Mouse (Mus musculus): Measurements from ENCODE around the gene Cdkl2. TPM values are rescaled to one million over a fixed set of nuclear protein-coding genes. Genes with fewer than 3 reads are reported as not detected.

Gene Cdkl2
- polyA plus RNA-seq, 1 experiment from 2014 or later, result 4.3 TPM

- 57% methylated on average over 1 of the region's 1 CpGs for WGBS
- H3K36me3 ChIP-seq (ENCODE audit: control insufficient read depth, insufficient read depth, low read length), result no peaks in the 10 kb centered on the region
- no peak overlapping the region for H3K4me3 ChIP-seq (ENCODE audit: low read depth, low read length)
- H3K4me1 ChIP-seq (ENCODE audit: control insufficient read depth, insufficient read depth, low read length), result peaks cover 25% of the 10 kb centered on the region
- no peaks in the 10 kb centered on the region for H3K27me3 ChIP-seq (replicated peaks; ENCODE audit: control insufficient read depth, insufficient read depth, low read length)
- no peak for ATAC-seq (ENCODE audit: low read depth)
- H3K4me2 ChIP-seq (ENCODE audit: low read depth, low read length), result no peak overlapping the region
- no peaks in the 10 kb centered on the region for H3K9me3 ChIP-seq (ENCODE audit: control insufficient read depth, low read length)
- no peak for DNase-seq (ENCODE audit: low spot score)
- no peak overlapping the region for H3K9ac ChIP-seq (ENCODE audit: low read depth, low read length)
- H3K27ac ChIP-seq (replicated peaks; ENCODE audit: low read depth, low read length), result no peak overlapping the region
Measured at GRCm38 (mm10) chr5:92079304-92079703, 35.6 kb upstream of the Cdkl2 start.

GRCm38 (mm10) chr5:92078751-92079150 lies 35.1 kb upstream of the Cdkl2 start:
- DNase-seq (ENCODE audit: low spot score), result no peak
- H3K36me3 ChIP-seq (ENCODE audit: control insufficient read depth, insufficient read depth, low read length), result no peaks in the 10 kb centered on the region
- ATAC-seq (ENCODE audit: low read depth), result no peak
- H3K27me3 ChIP-seq (replicated peaks; ENCODE audit: control insufficient read depth, insufficient read depth, low read length), result no peaks in the 10 kb centered on the region
- H3K4me1 ChIP-seq (ENCODE audit: control insufficient read depth, insufficient read depth, low read length), result peaks cover 25% of the 10 kb centered on the region
- H3K27ac ChIP-seq (replicated peaks; ENCODE audit: low read depth, low read length), result no peak overlapping the region
- no peak overlapping the region for H3K4me3 ChIP-seq (ENCODE audit: low read depth, low read length)
- no peak overlapping the region for H3K4me2 ChIP-seq (ENCODE audit: low read depth, low read length)
- no peaks in the 10 kb centered on the region for H3K9me3 ChIP-seq (ENCODE audit: control insufficient read depth, low read length)
- H3K9ac ChIP-seq (ENCODE audit: low read depth, low read length), result no peak overlapping the region

DNA sequence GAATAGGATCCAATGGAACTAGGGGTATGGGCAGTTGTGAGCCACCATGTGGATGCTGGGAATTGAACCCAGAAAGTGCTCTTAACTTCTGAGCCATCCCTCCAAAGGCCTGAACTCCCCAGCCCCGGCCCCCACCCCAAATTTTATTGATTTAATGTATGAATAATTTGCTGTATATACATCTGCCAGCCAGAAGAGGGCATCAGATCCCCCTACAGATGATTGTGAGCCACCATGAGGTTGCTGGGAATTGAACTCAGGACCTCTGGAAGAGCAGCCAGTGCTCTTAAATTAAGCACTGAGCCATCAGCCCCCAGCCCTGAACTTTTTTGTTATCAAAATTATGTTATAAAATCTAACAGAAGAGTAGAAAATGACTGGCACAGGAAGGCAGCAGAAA lies 32.6 kb upstream of the Cdkl2 start:
- DNase-seq (ENCODE audit: low spot score) (no peak), ATAC-seq (ENCODE audit: low read depth) (no peak)
- Histone ChIP-seq H3K9me3 (ENCODE audit: control insufficient read depth, low read length) (no peaks in the 10 kb centered on the region), H3K36me3 (ENCODE audit: control insufficient read depth, insufficient read depth, low read length) (peaks cover 12% of the 10 kb centered on the region; the same call in 1 of the 2 replicates), H3K4me1 (ENCODE audit: control insufficient read depth, insufficient read depth, low read length) (peaks cover 15% of the 10 kb centered on the region), H3K4me2 (ENCODE audit: low read depth, low read length) (no peak overlapping the region), H3K27ac (replicated peaks; ENCODE audit: low read depth, low read length) (no peak overlapping the region), H3K27me3 (replicated peaks; ENCODE audit: control insufficient read depth, insufficient read depth, low read length) (no peaks in the 10 kb centered on the region), H3K4me3 (ENCODE audit: low read depth, low read length) (no peak overlapping the region), H3K9ac (ENCODE audit: low read depth, low read length) (no peak overlapping the region)
- 88% methylated on average over 1 of the region's 1 CpGs for WGBS

GRCm38 (mm10) chr5:92074061-92074460 lies 30.4 kb upstream of the Cdkl2 start:
- ATAC-seq (ENCODE audit: low read depth) (no peak), DNase-seq (ENCODE audit: low spot score) (no peak)
- Histone ChIP-seq H3K9ac (ENCODE audit: low read depth, low read length) (no peak overlapping the region), H3K27me3 (replicated peaks; ENCODE audit: control insufficient read depth, insufficient read depth, low read length) (no peaks in the 10 kb centered on the region), H3K4me3 (ENCODE audit: low read depth, low read length) (no peak overlapping the region), H3K4me1 (ENCODE audit: control insufficient read depth, insufficient read depth, low read length) (peaks cover 1% of the 10 kb centered on the region; the same call in 1 of the 2 replicates), H3K4me2 (ENCODE audit: low read depth, low read length) (no peak overlapping the region), H3K36me3 (ENCODE audit: control insufficient read depth, insufficient read depth, low read length) (peaks cover 28% of the 10 kb centered on the region), H3K27ac (replicated peaks; ENCODE audit: low read depth, low read length) (no peak overlapping the region), H3K9me3 (ENCODE audit: control insufficient read depth, low read length) (no peaks in the 10 kb centered on the region)
- WGBS, result 91% methylated on average over 14 of the region's 14 CpGs

DNA sequence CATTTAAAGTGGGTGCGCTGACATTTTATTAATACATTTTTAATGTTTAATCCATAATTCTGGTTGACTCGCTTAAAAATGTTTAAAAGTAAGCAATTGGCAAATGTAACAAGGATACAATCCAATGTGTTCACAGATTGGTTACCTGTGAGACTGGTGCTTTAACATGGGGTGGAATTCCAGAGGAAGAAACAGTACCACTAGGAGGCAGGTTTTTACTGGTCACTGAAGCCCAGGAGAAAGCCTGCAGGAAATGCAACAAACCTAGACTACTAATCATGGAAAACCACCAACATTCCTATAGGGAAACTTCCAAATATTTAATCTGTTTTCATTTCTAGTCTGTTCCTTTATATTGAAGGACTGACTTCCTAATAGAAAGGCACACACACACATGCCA lies 19.5 kb upstream of the Cdkl2 start:
- WGBS, result 98% methylated on average over 2 of the region's 2 CpGs

DNA sequence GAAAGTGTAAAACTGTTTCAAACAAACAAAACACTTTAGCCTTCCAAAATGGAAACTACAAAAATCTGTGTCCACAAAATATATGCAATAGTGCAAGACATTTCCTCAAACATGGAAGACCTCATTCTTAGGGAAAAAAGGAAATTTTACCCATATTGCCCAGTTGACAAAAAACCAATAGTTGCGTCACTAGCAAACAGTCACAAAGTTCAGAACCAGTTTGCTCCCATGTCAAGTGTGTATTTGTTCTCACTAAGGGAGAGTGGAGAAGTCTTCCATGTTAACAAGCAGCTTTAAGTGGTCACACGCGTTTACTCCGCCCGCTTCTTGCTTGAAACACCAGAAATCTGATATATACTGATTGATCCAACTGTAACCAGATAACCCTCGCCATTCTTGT lies 9.2 kb upstream of the Cdkl2 start:
- no peaks in the 10 kb centered on the region for H3K27me3 ChIP-seq (replicated peaks; ENCODE audit: control insufficient read depth, insufficient read depth, low read length)
- DNase-seq (ENCODE audit: low spot score) (no peak), ATAC-seq (ENCODE audit: low read depth) (no peak)
- no peak overlapping the region for H3K27ac ChIP-seq (replicated peaks; ENCODE audit: low read depth, low read length)
- no peak overlapping the region for H3K4me3 ChIP-seq (ENCODE audit: low read depth, low read length)
- H3K9me3 ChIP-seq (ENCODE audit: control insufficient read depth, low read length), result no peaks in the 10 kb centered on the region
- no peaks in the 10 kb centered on the region for H3K4me1 ChIP-seq (ENCODE audit: control insufficient read depth, insufficient read depth, low read length)
- WGBS, result 87% methylated on average over 6 of the region's 6 CpGs
- peaks cover 67% of the 10 kb centered on the region for H3K36me3 ChIP-seq (ENCODE audit: control insufficient read depth, insufficient read depth, low read length)
- H3K4me2 ChIP-seq (ENCODE audit: low read depth, low read length), result no peak overlapping the region
- no peak overlapping the region for H3K9ac ChIP-seq (ENCODE audit: low read depth, low read length)

More for the DNA sequence above, 19.5 kb upstream of the Cdkl2 start:
- Histone ChIP-seq H3K27ac (replicated peaks; ENCODE audit: low read depth, low read length) (no peak overlapping the region), H3K27me3 (replicated peaks; ENCODE audit: control insufficient read depth, insufficient read depth, low read length) (no peaks in the 10 kb centered on the region), H3K4me1 (ENCODE audit: control insufficient read depth, insufficient read depth, low read length) (no peaks in the 10 kb centered on the region), H3K36me3 (ENCODE audit: control insufficient read depth, insufficient read depth, low read length) (peaks cover 89% of the 10 kb centered on the region), H3K9ac (ENCODE audit: low read depth, low read length) (no peak overlapping the region), H3K9me3 (ENCODE audit: control insufficient read depth, low read length) (no peaks in the 10 kb centered on the region), H3K4me2 (ENCODE audit: low read depth, low read length) (no peak overlapping the region), H3K4me3 (ENCODE audit: low read depth, low read length) (no peak overlapping the region)
- no peak for ATAC-seq (ENCODE audit: low read depth)
- DNase-seq (ENCODE audit: low spot score), result no peak

GRCm38 (mm10) chr5:92050419-92050818 lies 6.7 kb upstream of the Cdkl2 start:
- Histone ChIP-seq H3K4me1 (ENCODE audit: control insufficient read depth, insufficient read depth, low read length) (no peaks in the 10 kb centered on the region), H3K4me2 (ENCODE audit: low read depth, low read length) (no peak overlapping the region), H3K9ac (ENCODE audit: low read depth, low read length) (no peak overlapping the region), H3K36me3 (ENCODE audit: control insufficient read depth, insufficient read depth, low read length) (peaks cover 43% of the 10 kb centered on the region), H3K4me3 (ENCODE audit: low read depth, low read length) (no peak overlapping the region), H3K27ac (replicated peaks; ENCODE audit: low read depth, low read length) (no peak overlapping the region), H3K27me3 (replicated peaks; ENCODE audit: control insufficient read depth, insufficient read depth, low read length) (no peaks in the 10 kb centered on the region), H3K9me3 (ENCODE audit: control insufficient read depth, low read length) (no peaks in the 10 kb centered on the region)
- no peak for DNase-seq (ENCODE audit: low spot score)
- WGBS, result 82% methylated on average over 3 of the region's 3 CpGs
- ATAC-seq (ENCODE audit: low read depth), result no peak

DNA sequence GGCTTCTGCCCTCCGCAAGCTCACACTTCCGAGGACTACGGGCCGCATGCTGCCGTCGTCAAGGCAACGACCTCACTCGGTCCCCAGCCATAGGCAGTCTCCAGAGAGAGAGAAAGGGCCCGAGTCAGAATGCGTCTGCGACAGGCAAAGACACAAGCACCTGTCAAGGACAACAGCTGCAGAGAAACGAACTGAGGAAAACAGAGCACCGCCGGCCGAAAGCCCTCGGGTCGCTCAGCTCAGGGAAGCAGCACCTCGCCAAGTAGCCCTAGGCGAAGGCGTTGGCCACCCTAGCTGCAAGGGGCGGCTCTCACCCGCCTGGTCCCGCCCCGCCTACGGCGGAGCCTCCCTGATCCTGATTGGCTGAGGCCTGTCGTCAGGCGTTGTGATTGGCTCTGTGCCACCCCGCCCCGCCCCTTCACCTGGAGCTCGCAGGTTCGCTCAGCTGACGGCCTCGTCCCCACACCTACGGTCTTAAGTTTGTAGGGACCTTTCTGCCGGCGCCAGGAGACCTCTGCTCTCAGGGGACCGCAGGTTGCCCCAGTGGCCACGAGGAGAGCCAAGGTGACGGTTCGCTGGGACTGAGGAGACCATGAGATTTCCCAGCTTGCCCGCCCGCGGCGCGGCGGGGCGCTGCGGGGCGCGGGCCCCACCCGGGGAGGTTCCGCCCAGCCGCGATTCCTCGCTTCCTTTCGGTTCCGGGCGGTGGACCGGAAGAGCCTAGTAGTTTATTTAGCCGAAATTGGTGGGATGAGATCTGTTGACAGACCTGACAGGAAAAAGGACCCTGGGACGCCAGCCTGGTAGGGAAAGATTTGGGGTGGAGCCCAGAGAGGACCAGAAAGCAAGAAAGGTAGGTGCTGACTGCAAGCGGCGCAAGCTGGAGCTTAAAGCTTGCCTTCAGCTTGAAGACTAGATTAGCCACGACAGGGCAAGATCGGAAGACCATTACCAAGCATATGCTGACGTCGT lies 1.0 kb downstream of the Cdkl2 start:
- DNase-seq (ENCODE audit: low spot score) (peak; percentile 93), ATAC-seq (ENCODE audit: low read depth) (peak; percentile 98)
- peak overlapping the region; percentile 55 for H3K9ac ChIP-seq (ENCODE audit: low read depth, low read length)
- 0 out of 2 replicates have a peak overlapping the region, but pooled peaks have one; percentile 18 for H3K27ac ChIP-seq (replicated peaks; ENCODE audit: low read depth, low read length)
- H3K27me3 ChIP-seq (replicated peaks; ENCODE audit: control insufficient read depth, insufficient read depth, low read length), result peaks cover 14% of the 10 kb centered on the region
- WGBS, result under 1% methylated on average over 56 of the region's 68 CpGs
- H3K9me3 ChIP-seq (ENCODE audit: control insufficient read depth, low read length), result no peaks in the 10 kb centered on the region
- no peaks in the 10 kb centered on the region for H3K36me3 ChIP-seq (ENCODE audit: control insufficient read depth, insufficient read depth, low read length)
- peak overlapping the region; percentile 95 for H3K4me2 ChIP-seq (ENCODE audit: low read depth, low read length)
- 0 out of 2 replicates have a peak, but pooled peaks cover 2% of the 10 kb centered on the region for H3K4me1 ChIP-seq (ENCODE audit: control insufficient read depth, insufficient read depth, low read length)
- H3K4me3 ChIP-seq (ENCODE audit: low read depth, low read length), result peak overlapping the region; percentile 80

- no peaks in the 10 kb centered on the region for H3K27me3 ChIP-seq (replicated peaks; ENCODE audit: control insufficient read depth, insufficient read depth, low read length)
- no peaks in the 10 kb centered on the region for H3K4me1 ChIP-seq (ENCODE audit: control insufficient read depth, insufficient read depth, low read length)
- ATAC-seq (ENCODE audit: low read depth) (no peak), DNase-seq (ENCODE audit: low spot score) (no peak)
- H3K36me3 ChIP-seq (ENCODE audit: control insufficient read depth, insufficient read depth, low read length), result no peaks in the 10 kb centered on the region
- H3K27ac ChIP-seq (replicated peaks; ENCODE audit: low read depth, low read length), result no peak overlapping the region
- no peak overlapping the region for H3K4me3 ChIP-seq (ENCODE audit: low read depth, low read length)
- no peak overlapping the region for H3K9ac ChIP-seq (ENCODE audit: low read depth, low read length)
- H3K9me3 ChIP-seq (ENCODE audit: control insufficient read depth, low read length), result no peaks in the 10 kb centered on the region
- 63% methylated on average over 2 of the region's 2 CpGs for WGBS
- no peak overlapping the region for H3K4me2 ChIP-seq (ENCODE audit: low read depth, low read length)
Measured at GRCm38 (mm10) chr5:92019960-92020359, 23.7 kb downstream of the Cdkl2 start.
